Mouse (Mus musculus): Measurements from ENCODE around the gene Slc9a5.

DNA sequence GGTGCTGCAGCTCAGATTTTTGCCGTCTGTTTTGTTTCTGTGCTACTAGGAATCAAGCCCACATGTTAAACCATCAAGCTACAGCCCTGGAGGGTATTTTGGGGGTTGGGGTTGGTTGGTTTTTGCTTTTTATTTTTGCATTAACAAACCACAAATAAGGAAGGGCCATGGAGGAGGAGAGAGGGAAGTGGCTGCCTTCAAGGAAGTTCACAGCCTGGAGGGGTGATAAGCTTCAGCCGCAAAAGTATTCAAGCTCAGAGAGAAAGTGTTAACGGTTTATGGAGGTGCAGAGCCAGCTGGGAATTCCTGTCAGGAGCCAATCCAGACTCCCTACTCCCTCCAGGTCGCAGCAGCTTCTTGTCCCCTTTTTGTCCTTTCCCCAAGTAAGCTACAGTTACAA, 9.7 kb upstream of the Slc9a5 start:
- TF ChIP-seq CTCF (conservative IDR thresholded peaks at IDR 0.05; ENCODE audit: insufficient read depth, insufficient read length, low read depth, low read length): no peak
- TF ChIP-seq POLR2A (IDR thresholded peaks at IDR 0.05; ENCODE audit: low read depth, low read length): no peak

All from kidney, adult 2 months (tissue).